Mouse (Mus musculus) lung, postnatal 0 days (tissue): ENCODE results near the gene Fbxo6.
A peak's percentile ranks its signal among the peaks of the same experiment; 100 is the strongest.

Source experiments
- CTCF ChIP-seq: IDR thresholded peaks from 2 replicates; pipeline ENCODE4 v1.5.1; 2016; ENCODE audit warnings: antibody characterized with exemption, mild to moderate bottlenecking
- EP300 ChIP-seq: IDR thresholded peaks from 2 replicates; pipeline ENCODE4 v1.6.1; 2016; ENCODE audit warnings: antibody characterized with exemption, mild to moderate bottlenecking, control low read depth

- TF ChIP-seq CTCF: peak; percentile 27
- no peak for TF ChIP-seq EP300
These were observed 33.9 kb upstream of the Fbxo6 start for GRCm38 (mm10) chr4:148185819-148186218.
